Mouse (Mus musculus): Measurements from ENCODE around the gene Sgsm3. TPM values are rescaled to one million over a fixed set of nuclear protein-coding genes. Genes with fewer than 3 reads are reported as not detected.

Sgsm3 gene
- polyA plus RNA-seq (2012; rRNA removed; ENCODE audit: low replicate concordance): 23.4 and 36.2 TPM in 2 replicates

DNA sequence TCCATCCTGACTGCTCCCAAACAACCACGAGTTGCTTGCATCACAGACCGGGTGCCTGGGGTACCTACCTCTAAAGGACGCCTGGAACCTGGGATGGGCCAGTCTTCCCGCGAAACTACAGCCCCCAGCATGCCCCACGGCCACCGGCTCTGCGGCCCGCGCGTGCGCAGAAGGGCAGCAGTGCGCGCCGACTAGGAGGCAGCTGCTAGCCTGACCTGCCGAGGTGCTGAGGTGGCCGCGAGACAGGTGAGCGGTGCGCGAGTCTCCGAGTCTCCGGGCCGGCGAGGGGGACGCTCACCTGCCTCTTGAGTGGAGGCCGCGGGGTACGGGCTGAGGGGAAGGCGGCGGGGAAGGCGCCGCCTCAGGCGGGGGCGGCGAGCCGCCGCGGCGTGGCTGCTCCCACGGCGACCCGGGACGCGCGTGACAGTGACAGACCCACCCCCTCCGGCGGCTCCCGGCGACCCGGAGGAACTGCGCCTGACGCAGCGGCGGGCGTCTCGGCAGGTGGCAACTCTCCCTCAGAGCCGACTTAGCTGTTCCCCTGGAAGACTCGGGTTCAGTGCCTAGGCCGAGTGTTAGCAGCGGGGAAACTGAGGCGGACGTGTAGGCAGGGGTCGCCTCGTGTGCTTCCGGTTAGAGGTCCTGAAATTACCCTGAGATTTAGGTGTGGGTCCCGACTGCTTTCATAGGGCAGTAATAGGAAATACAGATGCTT, at the start of gene Sgsm3:
Gene Sgsm3, plus strand, starts transcription at position 146 of the 715 bp plus-strand sequence.

DNA sequence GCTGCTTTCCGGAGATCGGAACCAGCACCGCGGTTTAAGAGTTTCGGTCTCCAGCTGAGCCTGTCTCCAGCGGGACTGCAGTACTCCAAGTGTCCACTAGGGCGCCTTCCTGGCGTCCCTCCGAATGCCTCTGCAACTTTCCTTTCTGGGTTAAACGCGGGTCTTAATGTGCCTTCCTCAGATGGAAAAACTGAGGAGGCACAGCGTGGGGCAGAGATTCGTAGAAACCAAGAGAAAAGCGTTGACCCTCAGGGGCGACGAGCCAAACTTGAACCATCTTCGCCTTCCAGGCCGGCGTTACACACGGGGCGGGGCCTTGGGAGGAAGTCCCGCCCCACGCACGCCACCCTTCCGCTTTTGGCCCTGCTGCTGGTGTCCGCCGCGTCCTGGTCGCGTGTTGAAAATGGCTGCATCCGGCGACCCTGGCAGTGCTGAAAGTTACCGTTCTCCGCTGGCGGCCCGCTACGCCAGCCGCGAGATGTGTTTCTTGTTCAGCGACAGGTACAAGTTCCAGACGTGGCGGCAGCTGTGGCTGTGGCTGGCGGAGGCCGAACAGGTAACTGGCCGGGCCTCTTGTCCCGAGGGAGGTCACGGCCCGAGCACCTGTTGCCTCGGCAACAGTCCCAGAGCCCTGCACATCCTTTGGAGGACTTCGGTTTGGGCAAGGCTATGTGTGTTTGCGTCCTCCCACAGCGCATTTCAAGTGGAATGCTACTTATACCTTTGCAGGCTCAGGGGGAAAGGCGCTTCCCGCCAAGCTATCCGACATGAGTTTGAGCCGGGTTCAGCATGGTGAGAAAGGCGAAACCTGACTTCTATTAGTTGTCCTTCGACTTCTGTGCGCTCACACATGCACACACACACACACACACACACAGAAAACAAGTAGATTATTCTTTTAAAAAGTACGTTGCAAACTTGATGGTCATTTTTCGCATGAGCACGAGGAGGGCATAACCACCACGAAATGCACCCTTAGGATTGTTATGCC, 29.1 kb upstream of the Sgsm3 start, which contains the start of gene Adsl:
Gene Adsl, plus strand, starts transcription at position 346 of the 991 bp plus-strand sequence.

Other genes with a start within 250 kb of the Sgsm3 start
- 57.5 and 81.2 TPM in 2 replicates for gene Adsl, start 29.3 kb upstream of the Sgsm3 start, polyA plus RNA-seq (2012; rRNA removed; ENCODE audit: low replicate concordance)
- gene Mrtfa, start 213.0 kb downstream of the Sgsm3 start, polyA plus RNA-seq (2012; rRNA removed; ENCODE audit: low replicate concordance): 18.7 and 34.3 TPM in 2 replicates

All from subcutaneous adipose tissue, adult 2 months (tissue).